Mouse (Mus musculus) retina, adult 2 months (tissue): ENCODE data around the gene 1110008P14Rik.
"Not testable (repeated sequence)": the region's sequence is repeated elsewhere in the genome, so short reads cannot be mapped to it uniquely, and the experiment has no call there.

Experiments
- DNase-seq: peaks from one replicate; pipeline ENCODE4 v3.0.0-alpha.2; 2012; ENCODE audit warnings: low read depth, low spot score

Gene 1110008P14Rik

GRCm38 (mm10) chr2:32363376-32364106 lies 18.2 kb downstream of the 1110008P14Rik start:
- no peak for DNase-seq

GRCm38 (mm10) chr2:32362817-32363340 lies 18.9 kb downstream of the 1110008P14Rik start:
- peak; percentile 80 for DNase-seq

- DNase-seq: not testable (repeated sequence)
These were observed 19.5 kb downstream of the 1110008P14Rik start for GRCm38 (mm10) chr2:32362274-32362673.

GRCm38 (mm10) chr2:32361437-32361836 lies 20.3 kb downstream of the 1110008P14Rik start:
- DNase-seq: peak; percentile 53

GRCm38 (mm10) chr2:32360741-32361140 lies 21.0 kb downstream of the 1110008P14Rik start:
- peak; percentile 64 for DNase-seq

- DNase-seq: no peak
These were observed 23.4 kb downstream of the 1110008P14Rik start for GRCm38 (mm10) chr2:32358381-32358780.

- no peak for DNase-seq
These were observed 24.0 kb downstream of the 1110008P14Rik start for GRCm38 (mm10) chr2:32357710-32358109.

- DNase-seq: no peak
These were observed 25.5 kb downstream of the 1110008P14Rik start for GRCm38 (mm10) chr2:32356216-32356615.

- DNase-seq: no peak
These were observed 27.3 kb downstream of the 1110008P14Rik start for GRCm38 (mm10) chr2:32354336-32354895.

GRCm38 (mm10) chr2:32353836-32354235 lies 27.9 kb downstream of the 1110008P14Rik start:
- no peak for DNase-seq

- peak; percentile 81 for DNase-seq
These were observed 28.7 kb downstream of the 1110008P14Rik start, which contains the start of gene Dnm1 for GRCm38 (mm10) chr2:32353007-32353542. Gene Dnm1 (minus strand): TSS chr2:32353338.

GRCm38 (mm10) chr2:32352151-32353006 lies 29.4 kb downstream of the 1110008P14Rik start, which contains the start of gene Ciz1:
Gene Ciz1 (plus strand): TSS chr2:32352327.
- peak; percentile 75 for DNase-seq

GRCm38 (mm10) chr2:32351471-32351961 lies 30.2 kb downstream of the 1110008P14Rik start:
- no peak for DNase-seq

GRCm38 (mm10) chr2:32350471-32351051 lies 31.2 kb downstream of the 1110008P14Rik start:
- no peak for DNase-seq

- no peak for DNase-seq
These were observed 32.0 kb downstream of the 1110008P14Rik start for GRCm38 (mm10) chr2:32349625-32350255.

GRCm38 (mm10) chr2:32348311-32348710 lies 33.4 kb downstream of the 1110008P14Rik start:
- DNase-seq: no peak

GRCm38 (mm10) chr2:32347019-32347418 lies 34.7 kb downstream of the 1110008P14Rik start:
- no peak for DNase-seq

- DNase-seq: no peak
These were observed 37.0 kb downstream of the 1110008P14Rik start for GRCm38 (mm10) chr2:32344598-32345321.

- no peak for DNase-seq
These were observed 37.7 kb downstream of the 1110008P14Rik start for GRCm38 (mm10) chr2:32344056-32344455.

GRCm38 (mm10) chr2:32343351-32343671 lies 38.4 kb downstream of the 1110008P14Rik start:
- DNase-seq: no peak
